ENCODE assay signal across 11 mouse cellular contexts in the genomic region with DNA sequence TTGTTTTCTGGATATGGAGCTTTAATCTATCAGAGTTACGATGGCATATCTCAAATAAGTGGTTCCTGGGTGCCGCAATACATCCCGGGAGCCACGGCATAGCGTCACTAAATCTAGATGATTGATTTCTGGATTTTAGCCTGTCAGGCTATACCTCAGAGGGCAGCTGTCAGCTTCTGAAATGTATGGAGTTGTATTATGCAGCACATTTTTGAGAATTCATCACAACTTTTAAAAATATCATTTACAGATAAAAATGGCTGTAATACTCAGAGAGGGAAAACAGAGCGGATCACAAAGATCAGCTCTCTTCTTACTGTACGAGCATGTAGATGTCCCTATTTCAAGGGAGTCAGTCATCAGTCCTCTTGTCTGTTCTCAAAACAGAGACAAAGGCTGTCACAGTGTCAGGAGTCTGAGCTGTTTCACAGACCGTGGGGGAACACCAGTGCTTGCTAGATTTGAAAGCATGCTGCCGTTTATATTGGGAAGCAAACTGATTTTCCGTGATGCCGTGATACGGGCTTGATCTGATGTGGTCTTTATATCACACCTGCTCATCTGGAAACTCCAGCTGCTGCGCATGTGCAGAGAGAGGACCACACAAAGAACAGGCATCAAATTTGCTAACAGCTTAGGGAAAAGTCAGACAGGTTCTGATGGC.
DNase-seq lines count a peak whose midpoint lies in the region; ATAC-seq and TF ChIP-seq lines count a peak whose summit lies in the region.
"Had no signal": no experiment of that assay in that cellular context is flagged by ENCODE, and none has a peak within 500 bp of the region (broad histone marks: within the 10 kb centered on the region; RNA-seq: fewer than 3 reads in every experiment).

No protein-coding gene starts in this region.

- 82% methylated on average over 13 of the region's 13 CpGs for WGBS in forebrain, embryonic 11.5 days
- 88% methylated on average over 13 of the region's 13 CpGs for WGBS in forebrain, embryonic 10.5 days
- 48% methylated on average over 13 of the region's 13 CpGs for WGBS in midbrain, embryonic 13.5 days
- WGBS in heart, adult 2 months, result 73% methylated on average over 13 of the region's 13 CpGs

- intact Hi-C loops in heart, postnatal 14 days (cut with DNase I), result loop anchor here (10.0 kb wide), 1 partner anchor 122 kb away; no protein-coding TSS in a partner anchor
- intact Hi-C loops in heart, adult 2 months (cut with DNase I), result no loop called here
- intact Hi-C loops in heart, postnatal 25 days (cut with DNase I), result no loop called here

- TF ChIP-seq POLR2A in heart, adult 2 months (IDR thresholded peaks at IDR 0.05; ENCODE audit: insufficient read depth, low read depth, low read length), result no peak

- H3K4me1 ChIP-seq in forebrain, embryonic 11.5 days (replicated peaks; ENCODE audit: control insufficient read depth, insufficient read depth, low read length), result no peaks in the 10 kb centered on the region
- peaks cover 7% of the 10 kb centered on the region; the same call in 1 of the 2 replicates for H3K4me1 ChIP-seq in forebrain, embryonic 10.5 days
- peaks cover 24% of the 10 kb centered on the region for H3K4me1 ChIP-seq in midbrain, embryonic 13.5 days (replicated peaks)
- H3K4me1 ChIP-seq in heart, adult 2 months (ENCODE audit: control insufficient read depth, insufficient read depth, low read length), result no peaks in the 10 kb centered on the region
- H3K4me1 ChIP-seq: lung, embryonic 15.5 days had no signal

- no peaks in the 10 kb centered on the region for H3K27me3 ChIP-seq in forebrain, embryonic 11.5 days (ENCODE audit: control insufficient read depth, insufficient read depth, low read length)
- H3K27me3 ChIP-seq in forebrain, embryonic 10.5 days (ENCODE audit: poor library complexity, severe bottlenecking), result no peaks in the 10 kb centered on the region
- H3K27me3 ChIP-seq in midbrain, embryonic 13.5 days, result no peaks in the 10 kb centered on the region
- H3K27me3 ChIP-seq in heart, adult 2 months (ENCODE audit: control insufficient read depth, insufficient read depth, low read length), result no peaks in the 10 kb centered on the region; the same call in 1 of the 2 replicates
- H3K27me3 ChIP-seq: lung, embryonic 15.5 days had no signal

- no peaks in the 10 kb centered on the region for H3K9me3 ChIP-seq in forebrain, embryonic 11.5 days (ENCODE audit: control insufficient read depth, low read length)
- H3K9me3 ChIP-seq in forebrain, embryonic 10.5 days, result no peaks in the 10 kb centered on the region
- H3K9me3 ChIP-seq in midbrain, embryonic 13.5 days, result no peaks in the 10 kb centered on the region
- H3K9me3 ChIP-seq: lung, embryonic 15.5 days had no signal

- H3K4me3 ChIP-seq in forebrain, embryonic 11.5 days (ENCODE audit: low read depth, low read length), result no peak overlapping the region
- no peak overlapping the region for H3K4me3 ChIP-seq in forebrain, embryonic 10.5 days
- H3K4me3 ChIP-seq in midbrain, embryonic 13.5 days (replicated peaks), result peak overlapping the region; percentile 17
- H3K4me3 ChIP-seq in heart, adult 2 months, result no peak overlapping the region
- H3K4me3 ChIP-seq: lung, embryonic 15.5 days had no signal

- H3K9ac ChIP-seq in forebrain, embryonic 11.5 days (ENCODE audit: low read length), result no peak overlapping the region
- peak overlapping the region; percentile 48 for H3K9ac ChIP-seq in midbrain, embryonic 13.5 days (replicated peaks)
- no peak overlapping the region for H3K9ac ChIP-seq in heart, adult 2 months (ENCODE audit: low read depth, low read length)
- H3K9ac ChIP-seq: lung, embryonic 15.5 days had no signal

- H3K4me2 ChIP-seq in forebrain, embryonic 11.5 days (ENCODE audit: low read depth, low read length, severe bottlenecking), result no peak overlapping the region
- peak overlapping the region; percentile 45 for H3K4me2 ChIP-seq in midbrain, embryonic 13.5 days (replicated peaks)
- H3K4me2 ChIP-seq: lung, embryonic 15.5 days had no signal

- H3K79me2 ChIP-seq in heart, adult 2 months (replicated peaks; ENCODE audit: control insufficient read depth, insufficient read depth, low read length), result no peaks in the 10 kb centered on the region

- H3K36me3 ChIP-seq in forebrain, embryonic 11.5 days (ENCODE audit: control insufficient read depth, insufficient read depth, low read length), result no peaks in the 10 kb centered on the region
- no peaks in the 10 kb centered on the region for H3K36me3 ChIP-seq in forebrain, embryonic 10.5 days (replicated peaks)
- no peaks in the 10 kb centered on the region for H3K36me3 ChIP-seq in midbrain, embryonic 13.5 days
- no peaks in the 10 kb centered on the region for H3K36me3 ChIP-seq in heart, adult 2 months (ENCODE audit: control insufficient read depth, insufficient read depth, low read length)
- H3K36me3 ChIP-seq: lung, embryonic 15.5 days had no signal

- DNase-seq in forebrain, embryonic 11.5 days (ENCODE audit: low spot score), result no peak
- DNase-seq in forebrain, embryonic 10.5 days (ENCODE audit: extremely low spot score, low spot score), result no peak
- DNase-seq in layer of hippocampus, adult 11-12 months (ENCODE audit: low spot score), result peak; percentile 18
- peak; percentile 8 for DNase-seq in right cerebral cortex, postnatal 25 days
- DNase-seq in heart, postnatal 14 days, result no peak
- no peak for DNase-seq in heart, adult 2 months
- DNase-seq in heart, postnatal 25 days (ENCODE audit: low spot score), result no peak
- DNase-seq: embryo, embryonic 11 days had no signal

- no peak for TF ChIP-seq EP300 in heart, adult 2 months (IDR thresholded peaks at IDR 0.05; ENCODE audit: insufficient read depth, low read depth, low read length)

- no peak for TF ChIP-seq CTCF in heart, adult 2 months (IDR thresholded peaks at IDR 0.05)

- ATAC-seq in forebrain, embryonic 11.5 days (replicated peaks; ENCODE audit: low FRiP score), result no peak
- ATAC-seq in midbrain, embryonic 13.5 days, result peak; percentile 78

- H3K27ac ChIP-seq in forebrain, embryonic 11.5 days (ENCODE audit: low read depth, low read length), result peak overlapping the region; percentile 50; the same call in 1 of the 2 replicates
- no peak overlapping the region for H3K27ac ChIP-seq in forebrain, embryonic 10.5 days
- H3K27ac ChIP-seq in midbrain, embryonic 13.5 days, result peak overlapping the region; percentile 89
- no peak overlapping the region for H3K27ac ChIP-seq in heart, adult 2 months
- H3K27ac ChIP-seq: lung, embryonic 15.5 days; stomach, postnatal 0 days had no signal

Comparison
In these comparisons a context has a peak if more than half of its experiments do, and no peak if none do; other contexts are left out.
1. H3K27ac ChIP-seq: peak in forebrain, embryonic 11.5 days (single experiment) and midbrain, embryonic 13.5 days (single experiment); none in forebrain, embryonic 10.5 days (single experiment) and heart, adult 2 months (single experiment).
2. DNase-seq: peak in layer of hippocampus, adult 11-12 months (single experiment) and right cerebral cortex, postnatal 25 days (single experiment); none in forebrain, embryonic 11.5 days (single experiment), forebrain, embryonic 10.5 days (single experiment), heart, postnatal 14 days (0 of 2), heart, adult 2 months (0 of 2) and heart, postnatal 25 days (single experiment).